Mouse (Mus musculus): ENCODE data around the gene Tmem62. TPM values are rescaled to one million over a fixed set of nuclear protein-coding genes. Genes with fewer than 3 reads are reported as not detected.
"Not testable (repeated sequence)": the region's sequence is repeated elsewhere in the genome, so short reads cannot be mapped to it uniquely, and the experiment has no call there.

Gene Tmem62
- polyA plus RNA-seq, 1 experiment from 2014 or later: 2.1 TPM

DNA sequence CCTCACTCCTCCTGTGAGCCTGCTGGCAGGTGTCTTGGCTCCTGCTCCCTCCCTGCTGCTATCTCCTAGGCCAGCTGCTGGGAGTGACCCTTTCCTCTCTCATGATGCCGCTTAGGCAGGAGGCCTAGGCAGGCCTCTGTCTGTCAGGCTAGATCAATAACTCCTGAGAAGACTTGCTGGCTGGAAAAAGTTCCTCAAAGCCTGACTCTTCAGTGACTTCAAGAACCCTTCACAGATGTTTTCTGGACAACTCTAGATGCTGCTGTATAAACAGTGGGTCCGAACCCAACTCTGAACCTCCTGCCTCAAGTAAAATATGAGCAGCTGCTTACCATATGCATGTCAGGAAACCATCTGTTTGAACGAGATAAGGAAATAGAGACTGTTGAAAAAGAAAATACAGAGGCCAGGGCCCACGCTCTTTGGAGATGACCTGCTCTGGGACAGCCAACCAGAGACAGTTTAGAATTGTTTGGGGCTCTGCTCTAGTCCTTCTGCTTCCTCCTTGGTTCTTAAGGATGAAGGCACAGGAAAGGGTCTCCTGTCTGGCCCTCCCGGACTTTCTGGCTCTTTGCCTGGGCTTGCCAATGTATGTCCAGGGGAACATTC lies 60.0 kb downstream of the Tmem62 start, which contains the start of gene Epb42:
TSS of gene Epb42 (minus strand) at position 340 of the 609 bp plus-strand sequence.
- Histone ChIP-seq H3K9ac (no peak within 1 kb of the TSS), H3K27me3 (no peaks in the 10 kb centered on the region), H3K36me3 (no peaks in the 10 kb centered on the region), H3K4me1 (no peaks in the 10 kb centered on the region), H3K4me3 (no peak within 1 kb of the TSS), H3K4me2 (replicated peaks) (no peak within 1 kb of the TSS), H3K9me3 (no peaks in the 10 kb centered on the region), H3K27ac (no peak within 1 kb of the TSS)
- WGBS: 63% methylated on average over 5 of the region's 5 CpGs
- no peak; the same call in 1 of the 2 replicates for ATAC-seq (ENCODE audit: low FRiP score, low read depth)

GRCm38 (mm10) chr2:121038851-121039250 lies 62.0 kb downstream of the Tmem62 start:
- not testable (repeated sequence) for H3K4me1 ChIP-seq; H3K9ac ChIP-seq; H3K9me3 ChIP-seq; H3K27me3 ChIP-seq; H3K36me3 ChIP-seq; H3K27ac ChIP-seq; H3K4me2 ChIP-seq (replicated peaks); ATAC-seq (ENCODE audit: low FRiP score, low read depth); H3K4me3 ChIP-seq
- WGBS: 90% methylated on average over 1 of the region's 1 CpGs

DNA sequence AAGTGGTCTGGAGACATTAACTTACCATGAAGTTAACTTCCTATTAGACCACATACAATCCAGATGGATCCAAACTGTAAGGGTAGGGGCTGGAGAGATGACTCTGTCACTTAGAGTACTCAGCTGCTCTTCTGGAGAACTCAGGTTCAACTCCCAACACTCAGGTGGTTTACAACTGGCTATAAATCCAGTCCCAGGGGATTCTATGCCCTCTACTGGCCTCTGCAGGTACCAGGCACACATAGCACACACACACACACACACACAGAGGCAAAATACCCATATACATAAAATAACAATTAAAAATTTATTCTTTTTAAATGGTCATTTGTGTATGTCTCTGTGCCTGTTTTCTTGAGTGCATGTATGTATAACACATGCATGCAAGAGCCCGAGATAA lies 62.6 kb downstream of the Tmem62 start:
- 88% methylated on average over 1 of the region's 1 CpGs for WGBS

DNA sequence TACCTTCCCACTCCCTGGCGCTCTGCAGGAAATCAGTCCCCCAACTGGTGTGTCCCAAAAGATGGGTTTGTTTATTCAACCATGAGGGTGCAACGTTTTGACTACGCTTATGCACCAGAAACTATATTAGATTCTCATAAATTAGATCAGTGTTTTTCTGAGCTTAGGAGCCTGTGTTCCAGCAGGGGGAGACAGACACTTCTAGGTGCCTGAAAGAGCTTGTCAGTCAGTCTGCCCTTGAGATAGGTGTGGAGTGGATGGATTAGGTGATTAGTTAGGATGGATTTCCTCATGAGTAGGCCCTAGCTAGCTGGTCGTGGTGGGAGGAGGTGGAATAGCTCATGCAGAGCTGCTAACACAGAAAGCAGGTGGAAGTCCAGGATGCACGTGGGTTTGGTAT lies 64.3 kb downstream of the Tmem62 start:
- Histone ChIP-seq H3K4me3 (no peak overlapping the region), H3K9ac (no peak overlapping the region), H3K27ac (no peak overlapping the region), H3K27me3 (no peaks in the 10 kb centered on the region), H3K4me2 (replicated peaks) (no peak overlapping the region), H3K4me1 (no peaks in the 10 kb centered on the region), H3K36me3 (no peaks in the 10 kb centered on the region), H3K9me3 (no peaks in the 10 kb centered on the region)
- ATAC-seq (ENCODE audit: low FRiP score, low read depth): no peak
- WGBS: 54% methylated on average over 5 of the region's 5 CpGs

More for the DNA sequence above, 62.6 kb downstream of the Tmem62 start:
- Histone ChIP-seq H3K4me2 (replicated peaks) (no peak overlapping the region), H3K4me3 (no peak overlapping the region), H3K27me3 (no peaks in the 10 kb centered on the region), H3K27ac (no peak overlapping the region), H3K9ac (no peak overlapping the region), H3K9me3 (no peaks in the 10 kb centered on the region), H3K36me3 (no peaks in the 10 kb centered on the region), H3K4me1 (no peaks in the 10 kb centered on the region)
- no peak for ATAC-seq (ENCODE audit: low FRiP score, low read depth)

GRCm38 (mm10) chr2:121045653-121046052 lies 68.8 kb downstream of the Tmem62 start:
- Histone ChIP-seq H3K9me3 (no peaks in the 10 kb centered on the region), H3K4me3 (no peak overlapping the region), H3K27me3 (no peaks in the 10 kb centered on the region), H3K36me3 (no peaks in the 10 kb centered on the region), H3K4me1 (no peaks in the 10 kb centered on the region), H3K9ac (no peak overlapping the region), H3K27ac (no peak overlapping the region), H3K4me2 (replicated peaks) (no peak overlapping the region)
- 80% methylated on average over 4 of the region's 4 CpGs for WGBS
- no peak for ATAC-seq (ENCODE audit: low FRiP score, low read depth)

DNA sequence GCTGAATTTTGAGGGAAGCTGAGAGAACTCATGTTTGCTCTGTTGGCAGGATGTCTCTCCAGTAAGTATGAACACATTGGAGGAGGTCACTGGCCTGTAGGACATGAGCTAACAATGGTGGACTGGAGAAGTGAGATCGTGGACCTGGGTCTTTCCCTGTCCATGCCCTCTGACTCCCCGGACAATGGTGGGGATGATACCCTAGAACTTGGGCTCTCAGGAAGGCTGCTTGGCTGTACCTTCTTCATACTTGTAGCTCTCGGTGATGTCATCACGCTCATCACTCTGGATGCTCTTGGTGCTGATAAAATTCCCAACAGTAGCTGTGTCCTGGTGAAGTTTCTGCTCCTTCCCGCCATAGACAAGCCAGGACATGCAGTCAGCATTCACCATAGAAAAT lies 75.4 kb downstream of the Tmem62 start:
- Histone ChIP-seq H3K9ac (no peak overlapping the region), H3K27ac (no peak overlapping the region), H3K4me2 (replicated peaks) (no peak overlapping the region), H3K27me3 (no peaks in the 10 kb centered on the region), H3K4me3 (no peak overlapping the region), H3K4me1 (no peaks in the 10 kb centered on the region), H3K9me3 (no peaks in the 10 kb centered on the region), H3K36me3 (no peaks in the 10 kb centered on the region)
- ATAC-seq (ENCODE audit: low FRiP score, low read depth): no peak
- 91% methylated on average over 5 of the region's 5 CpGs for WGBS

DNA sequence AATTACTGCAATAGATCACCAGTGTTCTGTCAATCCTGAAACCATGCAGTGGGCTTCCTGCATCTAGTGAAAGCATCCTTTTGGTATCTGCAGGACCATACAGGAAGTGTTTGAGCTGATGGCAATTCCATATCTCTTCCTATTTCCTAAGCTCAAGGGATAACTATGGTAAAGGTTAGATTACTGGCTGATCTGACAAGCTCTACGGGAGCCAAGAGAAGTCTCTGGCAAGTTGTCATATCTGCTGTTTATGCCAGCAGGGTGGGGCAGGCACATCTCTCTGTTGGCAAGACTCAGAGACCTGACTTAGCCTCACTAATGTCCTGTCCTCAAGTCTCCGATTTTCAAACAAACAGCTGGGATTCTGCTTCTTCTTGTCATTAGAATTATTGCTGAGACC lies 77.2 kb downstream of the Tmem62 start:
- WGBS: 74% methylated on average over 2 of the region's 2 CpGs
- no peak overlapping the region for H3K4me2 ChIP-seq (replicated peaks)
- ATAC-seq (ENCODE audit: low FRiP score, low read depth): no peak
- no peak overlapping the region for H3K4me3 ChIP-seq
- H3K27me3 ChIP-seq: no peaks in the 10 kb centered on the region
- H3K9me3 ChIP-seq: no peaks in the 10 kb centered on the region
- H3K27ac ChIP-seq: no peak overlapping the region
- H3K9ac ChIP-seq: no peak overlapping the region
- no peaks in the 10 kb centered on the region for H3K4me1 ChIP-seq
- H3K36me3 ChIP-seq: no peaks in the 10 kb centered on the region

- Histone ChIP-seq H3K9me3 (no peaks in the 10 kb centered on the region), H3K4me2 (replicated peaks) (no peak overlapping the region), H3K27me3 (no peaks in the 10 kb centered on the region), H3K36me3 (no peaks in the 10 kb centered on the region), H3K4me1 (no peaks in the 10 kb centered on the region), H3K27ac (no peak overlapping the region), H3K4me3 (no peak overlapping the region), H3K9ac (no peak overlapping the region)
- no peak for ATAC-seq (ENCODE audit: low FRiP score, low read depth)
- WGBS: 85% methylated on average over 6 of the region's 6 CpGs
Measured at GRCm38 (mm10) chr2:121055915-121056314, 79.1 kb downstream of the Tmem62 start.

Small RNAs within 50 kb of the gene (microRNA-seq; reads per million reads assigned to microRNA genes)
- not detected for gene Gm44325

Other genes starting within 250 kb of the Tmem62 start
- gene Cdan1, start 126.9 kb upstream of the Tmem62 start, polyA plus RNA-seq (2015; fragmentation: Nextera tagmentation; extraction: Ambion mirVana): 8.1 and 8.6 TPM in 2 replicates
- 4.6 and 4.9 TPM in 2 replicates for gene Ttbk2, start 126.4 kb upstream of the Tmem62 start, polyA plus RNA-seq (2015; fragmentation: Nextera tagmentation; extraction: Ambion mirVana)
- 32.4 and 35.4 TPM in 2 replicates for gene Ubr1, start 6.3 kb upstream of the Tmem62 start, polyA plus RNA-seq (2015; fragmentation: Nextera tagmentation; extraction: Ambion mirVana)
- gene Ccndbp1, start 31.4 kb downstream of the Tmem62 start, polyA plus RNA-seq (2015; fragmentation: Nextera tagmentation; extraction: Ambion mirVana): 39.3 and 42.0 TPM in 2 replicates
- 1.1 and 1.2 TPM in 2 replicates for gene Epb42, start 60.1 kb downstream of the Tmem62 start, polyA plus RNA-seq (2015; fragmentation: Nextera tagmentation; extraction: Ambion mirVana)
- gene Tgm5, start 108.8 kb downstream of the Tmem62 start, polyA plus RNA-seq (2015; fragmentation: Nextera tagmentation; extraction: Ambion mirVana): not detected in 2 replicates
- not detected in 2 replicates for gene Tgm7, start 132.8 kb downstream of the Tmem62 start, polyA plus RNA-seq (2015; fragmentation: Nextera tagmentation; extraction: Ambion mirVana)
- 20.7 and 22.1 TPM in 2 replicates for gene Adal, start 163.4 kb downstream of the Tmem62 start, polyA plus RNA-seq (2015; fragmentation: Nextera tagmentation; extraction: Ambion mirVana)
- gene Lcmt2, start 163.6 kb downstream of the Tmem62 start, polyA plus RNA-seq (2015; fragmentation: Nextera tagmentation; extraction: Ambion mirVana): 23.3 and 24.2 TPM in 2 replicates
- gene Tubgcp4, start 193.6 kb downstream of the Tmem62 start, polyA plus RNA-seq (2015; fragmentation: Nextera tagmentation; extraction: Ambion mirVana): 68.0 and 70.0 TPM in 2 replicates
- 10.1 and 10.5 TPM in 2 replicates for gene Zscan29, start 194.1 kb downstream of the Tmem62 start, polyA plus RNA-seq (2015; fragmentation: Nextera tagmentation; extraction: Ambion mirVana)